Mouse (Mus musculus): ENCODE data around the gene Gm17428.

Gene Gm17428

DNA sequence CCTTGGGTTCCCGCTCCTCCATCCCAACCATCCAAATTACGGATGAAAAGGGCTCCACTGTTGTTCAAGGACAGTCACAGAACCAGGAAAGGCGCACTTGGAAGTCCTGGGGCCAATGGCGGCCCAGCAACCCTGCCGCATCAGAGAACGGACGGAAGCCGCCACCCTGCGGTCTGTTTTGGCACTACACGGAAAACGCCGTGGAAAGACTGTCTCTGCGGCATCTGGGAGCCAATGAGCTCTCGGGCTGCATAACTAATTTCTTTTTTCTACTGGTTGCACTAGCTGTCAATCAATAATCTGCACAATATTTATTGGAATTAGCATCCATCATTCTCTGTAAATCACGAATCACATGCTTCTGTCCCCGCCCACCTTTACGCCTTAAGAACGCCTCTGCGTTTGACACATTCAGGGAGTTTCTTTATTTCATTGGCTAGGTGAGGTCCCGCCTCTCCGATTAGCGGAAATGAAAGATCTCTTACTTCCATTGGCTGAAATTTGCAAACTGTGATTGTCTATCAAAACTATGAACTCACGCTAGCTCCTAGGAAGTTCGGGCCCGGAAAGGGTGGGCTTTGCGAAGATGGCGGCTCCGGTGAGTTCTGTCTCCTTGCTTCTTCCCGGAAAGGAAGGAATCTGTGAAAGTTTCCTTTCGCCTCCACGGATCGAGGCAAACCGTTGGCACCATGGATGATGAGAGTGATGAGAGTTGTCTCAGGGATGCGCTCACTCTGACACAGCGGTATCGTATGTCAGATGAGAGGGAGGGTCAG is 38.4 kb downstream of the Gm17428 start, which contains the start of gene Ngdn:
Ngdn (plus strand) TSS at position 464 of the 776 bp plus-strand sequence.
- DNase-seq: peak; percentile 99

DNA sequence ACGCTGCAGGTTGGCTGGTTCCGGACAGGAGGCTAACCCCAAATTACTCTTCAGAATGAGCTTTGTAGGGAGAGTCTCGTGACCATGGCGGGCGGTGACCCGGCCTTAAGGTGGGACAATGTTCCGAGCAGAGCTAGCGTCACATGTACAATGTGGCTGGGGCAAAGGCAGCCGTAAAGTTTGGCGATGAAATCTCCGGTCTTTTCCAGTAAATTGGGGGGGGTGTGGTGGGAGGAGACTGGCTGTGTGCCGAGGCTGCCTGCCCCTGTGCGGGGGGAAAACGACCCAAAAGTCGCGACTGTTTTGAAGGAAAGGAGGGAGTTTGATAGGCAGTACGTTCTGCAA is 39.0 kb downstream of the Gm17428 start:
- DNase-seq: no peak

DNA sequence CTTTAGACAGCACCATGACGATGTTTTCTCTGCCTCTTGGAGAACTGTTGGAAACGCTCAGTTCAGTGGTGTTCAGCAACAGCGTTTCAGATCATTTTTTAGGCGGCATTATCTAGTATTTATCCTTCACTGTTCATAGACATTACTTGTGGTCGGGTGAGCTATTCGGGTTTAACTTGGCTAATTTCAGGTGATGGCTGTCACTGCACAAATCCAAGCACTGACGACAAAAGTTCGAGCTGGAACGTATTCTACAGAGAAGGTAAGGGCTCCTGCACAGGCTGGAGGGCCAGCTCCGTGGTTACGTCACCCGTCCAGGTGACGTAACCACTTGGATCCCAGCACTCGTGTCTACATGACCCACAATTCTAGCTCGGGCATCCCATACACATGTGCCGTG is 40.1 kb downstream of the Gm17428 start:
- no peak for DNase-seq

DNA sequence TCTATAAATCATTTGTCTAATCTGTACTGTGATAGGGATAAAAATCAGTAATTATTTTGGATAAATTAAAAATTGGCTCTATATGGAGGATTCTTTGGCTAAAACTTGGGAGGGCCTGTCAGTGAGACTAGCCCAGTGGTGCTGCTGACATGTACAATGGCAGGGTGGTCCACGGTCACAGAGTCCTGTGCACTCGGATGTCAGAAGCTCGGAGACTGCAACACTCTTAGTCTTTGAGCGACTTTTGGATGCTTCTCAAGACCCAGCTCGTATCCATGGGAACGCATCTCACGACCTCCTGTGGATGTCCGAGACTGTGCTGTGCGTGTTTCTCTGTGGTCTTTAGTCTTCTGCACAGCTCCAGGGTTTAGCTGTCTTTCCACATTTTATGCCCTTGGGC is 43.7 kb downstream of the Gm17428 start:
- no peak for DNase-seq

DNA sequence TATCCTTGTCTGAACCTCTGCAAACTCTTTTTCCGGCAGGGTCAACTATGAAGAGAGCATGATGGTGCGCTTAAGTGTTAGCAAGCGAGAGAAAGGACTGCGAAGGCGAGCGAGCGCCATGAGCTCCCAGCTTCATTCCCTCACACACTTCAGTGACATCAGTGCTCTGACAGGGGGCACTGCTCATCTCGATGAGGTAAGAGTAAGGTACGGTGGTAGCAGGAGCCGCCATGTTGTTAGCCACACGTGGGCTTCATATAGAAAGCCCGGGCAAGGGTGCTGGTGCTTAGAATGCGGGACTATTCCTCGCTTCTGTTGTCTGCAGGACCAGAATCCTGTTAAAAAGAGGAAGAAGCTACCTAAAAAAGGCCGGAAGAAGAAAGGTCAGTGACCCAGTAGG is 46.3 kb downstream of the Gm17428 start:
- no peak for DNase-seq

DNA sequence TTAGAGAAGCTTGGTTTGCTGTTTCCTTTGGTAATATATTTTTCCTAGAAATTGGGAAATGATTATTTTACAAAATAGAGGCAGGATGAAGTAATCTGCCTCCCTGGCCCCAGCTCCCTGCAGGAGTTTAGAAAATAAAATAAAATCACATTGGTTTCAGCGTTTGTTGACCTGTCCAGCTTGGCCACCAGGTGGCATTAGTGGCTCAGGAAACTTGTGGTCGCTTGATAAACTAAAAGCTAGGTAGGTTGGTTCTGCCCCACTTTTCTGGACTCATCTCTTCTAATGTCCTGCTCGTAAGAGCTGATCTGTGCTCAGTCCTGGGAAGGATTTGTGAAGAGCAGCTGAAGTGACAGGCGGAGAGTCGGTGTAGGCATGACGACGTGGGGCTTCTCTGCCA is 47.5 kb downstream of the Gm17428 start:
- DNase-seq: peak; percentile 21

DNA sequence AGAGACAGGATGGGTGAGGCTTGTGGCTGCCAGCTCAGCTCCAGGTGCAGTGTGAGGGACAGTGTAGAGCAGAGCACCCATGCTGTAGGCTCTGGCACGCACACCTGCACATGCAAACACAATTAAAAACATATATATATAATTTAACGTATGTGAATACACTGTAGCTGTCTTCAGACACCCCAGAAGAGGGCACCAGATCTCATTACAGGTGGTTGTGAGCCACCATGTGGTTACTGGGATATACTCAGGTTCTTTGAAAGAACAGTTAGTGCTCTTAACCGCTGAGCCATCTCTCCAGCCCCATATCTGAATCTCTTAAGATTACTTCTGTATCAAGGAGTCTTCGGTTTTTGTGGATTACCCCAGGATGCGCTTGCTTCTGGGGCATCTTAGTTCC is 48.8 kb downstream of the Gm17428 start:
- DNase-seq: no peak
